Mouse (Mus musculus) intestine, embryonic 14.5 days (tissue): ENCODE results near the gene Troap. TPM values are rescaled to one million over a fixed set of nuclear protein-coding genes. Genes with fewer than 3 reads are reported as not detected.

Experiments
- ATAC-seq: fragments of 200-750 bp; cut with Nextera tagmentation; replicated peaks from 2 replicates; pipeline ENCODE4 v1.8.0; 2017; ENCODE audit warnings: low read depth, moderate number of reproducible peaks, moderate TSS enrichment, moderate library complexity; ENCODE audit not compliant: low FRiP score, low TSS enrichment
- DNase-seq: peaks from one replicate; pipeline ENCODE4 v3.0.0-alpha.2; 2018; ENCODE audit warnings: low spot score
- H3K27ac ChIP-seq: fragments of 300-500 bp; sonication (generic); 2 replicates; pipeline ENCODE4 v1.5.1; 2014; ENCODE audit warnings: low read depth, mild to moderate bottlenecking, control low read depth
- H3K27me3 ChIP-seq: fragments of 300-500 bp; sonication (generic); replicated peaks from 2 replicates; pipeline ENCODE4 v1.6.1; 2014; ENCODE audit warnings: low read length, control low read depth; ENCODE audit not compliant: control insufficient read depth, insufficient read depth
- H3K36me3 ChIP-seq: fragments of 300-500 bp; sonication (generic); 2 replicates; pipeline ENCODE4 v1.6.1; 2014; ENCODE audit warnings: low read length, control low read depth; ENCODE audit not compliant: control insufficient read depth, insufficient read depth
- H3K4me1 ChIP-seq: fragments of 300-500 bp; sonication (generic); replicated peaks from 2 replicates; pipeline ENCODE4 v1.6.1; 2014; ENCODE audit warnings: low read length, control low read depth, mixed read lengths; ENCODE audit not compliant: control insufficient read depth, insufficient read depth
- H3K4me2 ChIP-seq: fragments of 300-500 bp; sonication (generic); 2 replicates; pipeline ENCODE4 v1.6.1; 2014; ENCODE audit warnings: low read length
- H3K4me3 ChIP-seq: fragments of 300-500 bp; sonication (generic); 2 replicates; pipeline ENCODE4 v1.5.1; 2014; ENCODE audit warnings: low read depth, low read length, control low read depth, mixed read lengths
- H3K9ac ChIP-seq: fragments of 300-500 bp; sonication (generic); 2 replicates; pipeline ENCODE4 v1.6.1; 2014; ENCODE audit warnings: mild to moderate bottlenecking, low read length
- H3K9me3 ChIP-seq: fragments of 300-500 bp; sonication (generic); 2 replicates; pipeline ENCODE4 v1.6.1; 2016; ENCODE audit warnings: low read length, control low read depth; ENCODE audit not compliant: control insufficient read depth
- WGBS: fragments of 180-500 bp; shearing (Covaris S2); extraction: QIAGEN DNeasy Blood & Tissue Kit; methylation state at CpG from one replicate; pipeline ENCODE4 v1.1.7; 2014; 5-methylcytosine and 5-hydroxymethylcytosine counted together
- polyA plus RNA-seq: library from polyadenylated mRNA; unstranded; fragments of >200 nt; fragmentation: Nextera tagmentation; extraction: Ambion mirVana; gene quantifications from 2 replicates; pipeline ENCODE4 v1.2.1, GENCODE M21; 2014

Gene Troap
- polyA plus RNA-seq, 1 experiment from 2014 or later: 25.4 TPM

DNA sequence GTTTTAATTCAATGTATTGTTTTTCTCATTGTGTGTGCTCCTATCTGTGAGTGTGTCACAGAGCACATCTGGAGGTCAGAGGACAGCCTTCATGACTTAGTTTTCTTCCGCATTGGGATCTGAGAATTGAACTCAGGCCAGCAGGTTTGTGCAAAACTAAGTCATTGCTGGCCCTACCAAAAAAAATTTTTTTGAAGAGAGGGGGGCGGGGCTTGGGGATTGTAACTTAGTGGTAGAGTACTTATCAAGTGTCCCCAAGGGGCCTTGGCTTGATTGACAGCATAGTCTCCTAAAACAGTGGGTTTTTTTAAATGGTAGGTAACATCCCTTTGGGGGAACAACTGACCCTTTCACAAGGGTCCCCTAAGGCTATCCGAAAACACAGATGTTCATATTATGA, 36.8 kb downstream of the Troap start:
- no peak for DNase-seq
- Histone ChIP-seq H3K36me3 (no peaks in the 10 kb centered on the region), H3K4me2 (no peak overlapping the region), H3K9ac (no peak overlapping the region), H3K9me3 (0 out of 2 replicates have a peak, but pooled peaks cover 2% of the 10 kb centered on the region), H3K27ac (no peak overlapping the region), H3K4me1 (peaks cover 4% of the 10 kb centered on the region; the same call in 1 of the 2 replicates), H3K27me3 (no peaks in the 10 kb centered on the region), H3K4me3 (no peak overlapping the region)
- WGBS: 79% methylated on average over 3 of the region's 3 CpGs
- ATAC-seq: no peak

DNA sequence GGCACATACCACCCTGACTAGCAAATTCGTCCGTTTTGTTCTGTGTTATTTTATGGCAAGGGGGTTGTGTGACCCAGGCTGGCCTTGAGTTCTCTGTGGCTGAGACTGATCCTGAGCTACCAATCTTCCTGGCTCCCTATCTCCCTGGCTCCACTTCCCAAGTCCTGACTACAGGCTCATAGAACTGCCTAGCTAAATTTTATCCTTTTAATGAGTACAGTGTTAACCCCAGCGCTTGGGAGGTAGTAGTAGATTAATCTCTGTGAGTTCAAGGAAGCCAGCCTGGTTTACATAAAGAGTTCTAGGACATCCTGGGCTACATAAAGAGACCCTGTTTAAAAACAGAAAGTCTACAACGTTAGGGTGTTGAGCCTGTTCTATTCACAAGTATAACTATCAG, 37.4 kb downstream of the Troap start:
- ATAC-seq: no peak
- Histone ChIP-seq H3K27ac (no peak overlapping the region), H3K9me3 (no peaks in the 10 kb centered on the region), H3K4me3 (no peak overlapping the region), H3K9ac (no peak overlapping the region), H3K4me2 (no peak overlapping the region), H3K36me3 (no peaks in the 10 kb centered on the region), H3K27me3 (no peaks in the 10 kb centered on the region), H3K4me1 (peaks cover 4% of the 10 kb centered on the region; the same call in 1 of the 2 replicates)
- 39% methylated on average over 4 of the region's 4 CpGs for WGBS
- DNase-seq: no peak

DNA sequence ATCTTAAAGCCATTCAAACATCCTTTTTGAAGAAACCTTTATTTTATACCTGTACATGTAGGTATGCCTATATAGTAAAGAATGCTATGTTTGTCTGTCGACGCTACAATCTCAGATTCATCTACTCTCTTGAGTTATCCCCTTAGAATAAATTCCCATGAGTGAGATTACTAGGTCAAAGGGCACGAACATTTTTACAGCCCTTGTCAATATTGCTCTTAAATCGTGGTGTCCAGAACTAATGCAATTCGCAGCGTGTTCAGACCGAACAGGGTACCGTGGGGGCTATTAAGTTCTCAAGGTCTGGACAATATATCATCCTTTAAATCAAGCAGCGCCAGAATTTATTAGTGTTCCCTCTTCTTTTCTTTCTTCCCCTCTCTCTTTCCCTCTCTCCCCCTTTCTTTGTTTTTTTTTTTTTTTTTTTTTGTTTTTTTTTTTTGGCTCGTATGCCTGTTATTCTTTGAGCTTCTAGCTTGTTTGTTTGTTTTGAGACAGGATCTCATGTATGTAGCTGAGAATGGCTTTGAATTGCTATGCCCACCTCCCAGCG, 38.5 kb downstream of the Troap start:
- Histone ChIP-seq H3K9me3 (no peaks in the 10 kb centered on the region), H3K4me2 (peak overlapping the region; percentile 33), H3K9ac (no peak overlapping the region), H3K27me3 (no peaks in the 10 kb centered on the region), H3K36me3 (no peaks in the 10 kb centered on the region), H3K4me3 (no peak overlapping the region), H3K4me1 (peaks cover 4% of the 10 kb centered on the region; the same call in 1 of the 2 replicates), H3K27ac (no peak overlapping the region)
- ATAC-seq: no peak
- 36% methylated on average over 11 of the region's 11 CpGs for WGBS
- DNase-seq: no peak

DNA sequence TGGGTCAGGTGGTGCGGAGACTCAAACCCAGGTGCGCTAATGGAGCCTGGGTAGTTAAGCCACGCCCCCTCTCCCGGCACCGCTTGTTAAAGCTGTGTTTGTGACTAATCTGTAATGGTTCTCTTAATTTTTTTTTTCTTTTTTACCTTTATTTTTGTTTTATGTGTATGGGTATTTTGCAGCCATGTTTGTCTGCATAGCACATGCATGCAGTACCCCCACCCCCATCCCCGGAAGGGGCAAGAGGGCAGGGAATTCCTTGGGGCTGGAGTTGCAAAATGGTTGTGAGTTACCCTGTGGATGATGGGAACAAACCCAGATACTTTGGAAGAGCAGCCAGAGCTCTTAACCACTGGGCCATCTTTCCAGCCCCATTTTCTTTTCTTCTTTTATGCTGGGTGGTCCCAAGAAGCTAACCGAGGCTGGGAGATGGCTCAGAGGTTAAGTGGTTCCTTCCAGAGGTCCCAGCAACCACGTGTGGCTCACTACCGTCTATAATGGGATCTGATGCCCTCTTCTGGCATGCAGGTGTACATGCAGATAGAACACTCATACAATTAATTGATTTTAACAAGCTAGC, 39.1 kb downstream of the Troap start:
- Histone ChIP-seq H3K4me3 (no peak overlapping the region), H3K9me3 (no peaks in the 10 kb centered on the region), H3K27ac (no peak overlapping the region), H3K36me3 (no peaks in the 10 kb centered on the region), H3K9ac (no peak overlapping the region), H3K4me2 (peak overlapping the region; percentile 33), H3K27me3 (no peaks in the 10 kb centered on the region), H3K4me1 (peaks cover 4% of the 10 kb centered on the region; the same call in 1 of the 2 replicates)
- ATAC-seq (no peak; the same call in 1 of the 2 replicates), DNase-seq (no peak)
- WGBS: 5% methylated on average over 9 of the region's 9 CpGs

DNA sequence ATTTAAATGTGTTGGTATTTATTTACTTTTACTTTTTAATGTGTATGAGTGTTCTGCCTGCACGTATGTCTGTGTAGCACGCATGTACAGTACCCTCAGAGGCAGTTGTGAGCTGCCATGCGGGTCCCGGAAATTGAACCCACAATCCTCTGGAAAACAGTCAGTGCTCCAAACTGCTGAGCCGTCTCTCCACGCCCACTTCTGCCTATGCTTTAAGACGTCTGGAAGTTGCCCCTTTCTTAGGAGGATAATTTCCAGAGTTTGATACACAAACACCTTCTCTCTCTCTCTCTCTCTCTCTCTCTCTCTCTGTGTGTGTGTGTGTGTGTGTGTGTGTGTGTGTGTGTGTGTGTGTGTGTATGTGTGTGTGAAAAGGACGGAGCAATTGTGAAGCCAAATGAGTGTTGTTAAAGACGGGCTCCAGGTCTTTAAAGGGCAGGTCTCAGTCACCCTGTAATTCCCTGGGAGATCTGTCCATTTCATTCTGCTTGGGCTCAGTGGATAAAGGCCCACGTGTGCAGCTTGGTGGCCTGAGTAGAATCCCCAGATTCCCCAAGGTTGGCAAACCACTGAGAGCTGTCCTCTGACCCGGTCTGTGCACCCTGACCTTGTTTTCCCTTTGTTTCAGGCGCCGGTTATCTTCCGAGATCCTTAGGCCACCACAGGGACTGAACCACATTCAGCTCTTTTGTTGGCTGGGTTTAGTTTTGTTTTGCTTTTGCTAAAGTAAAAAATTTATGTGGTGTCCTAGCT, 40.1 kb downstream of the Troap start:
- Histone ChIP-seq H3K36me3 (no peaks in the 10 kb centered on the region), H3K27me3 (no peaks in the 10 kb centered on the region), H3K4me1 (peaks cover 4% of the 10 kb centered on the region; the same call in 1 of the 2 replicates), H3K4me2 (no peak overlapping the region), H3K9ac (no peak overlapping the region), H3K4me3 (no peak overlapping the region), H3K9me3 (no peaks in the 10 kb centered on the region), H3K27ac (0 out of 2 replicates have a peak overlapping the region, but pooled peaks have one; percentile 40)
- DNase-seq (no peak), ATAC-seq (no peak)
- WGBS: 50% methylated on average over 14 of the region's 14 CpGs

DNA sequence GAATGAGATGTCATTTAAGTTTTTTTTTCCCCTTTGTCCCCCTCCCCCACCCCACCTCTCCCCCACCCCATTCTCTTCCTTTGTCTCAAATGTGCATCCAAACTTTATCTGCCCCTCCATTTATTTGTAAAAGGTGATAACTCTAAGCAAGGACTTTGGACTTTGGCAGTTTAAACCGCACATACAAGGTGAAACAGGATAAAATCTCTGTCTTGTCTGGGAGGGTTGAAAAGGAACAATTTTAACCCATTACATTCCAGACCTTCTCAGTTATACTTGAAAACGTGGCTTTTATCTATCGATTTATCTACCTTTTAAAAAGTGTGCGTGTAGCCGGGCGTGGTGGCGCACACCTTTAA, 40.7 kb downstream of the Troap start:
- no peak overlapping the region for H3K4me3 ChIP-seq
- H3K36me3 ChIP-seq: no peaks in the 10 kb centered on the region
- no peak overlapping the region for H3K4me2 ChIP-seq
- no peaks in the 10 kb centered on the region for H3K27me3 ChIP-seq
- no peaks in the 10 kb centered on the region for H3K9me3 ChIP-seq
- no peak overlapping the region for H3K9ac ChIP-seq
- ATAC-seq: no peak
- WGBS: 75% methylated on average over 7 of the region's 7 CpGs
- DNase-seq: no peak
- H3K27ac ChIP-seq: 0 out of 2 replicates have a peak overlapping the region, but pooled peaks have one; percentile 40
- H3K4me1 ChIP-seq: peaks cover 4% of the 10 kb centered on the region; the same call in 1 of the 2 replicates

DNA sequence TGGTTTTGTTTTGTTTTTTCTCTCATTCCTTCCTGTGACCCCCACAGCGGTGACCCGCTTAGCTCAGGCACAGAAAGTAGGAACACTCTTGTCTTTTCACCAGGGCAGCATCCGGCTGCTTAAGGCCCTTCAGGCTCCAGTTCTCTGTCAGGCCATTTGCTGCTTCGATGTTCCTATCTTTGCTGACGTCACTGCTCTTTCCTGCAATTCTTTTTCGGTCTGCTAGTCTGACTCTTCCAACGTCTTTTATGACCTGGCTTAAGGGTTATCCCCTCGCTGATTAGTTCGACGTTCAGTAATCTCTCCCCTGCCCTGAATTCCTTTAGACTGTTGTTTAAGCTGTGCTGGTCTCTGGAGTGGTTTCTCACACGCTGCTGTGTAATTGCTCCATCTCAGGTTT, 42.2 kb downstream of the Troap start:
- DNase-seq: no peak
- H3K27ac ChIP-seq: no peak overlapping the region
- H3K4me1 ChIP-seq: peaks cover 4% of the 10 kb centered on the region; the same call in 1 of the 2 replicates
- no peak for ATAC-seq
- no peaks in the 10 kb centered on the region for H3K27me3 ChIP-seq
- H3K4me3 ChIP-seq: no peak overlapping the region
- H3K4me2 ChIP-seq: no peak overlapping the region
- 33% methylated on average over 11 of the region's 11 CpGs for WGBS
- H3K36me3 ChIP-seq: no peaks in the 10 kb centered on the region
- H3K9ac ChIP-seq: no peak overlapping the region
- no peaks in the 10 kb centered on the region for H3K9me3 ChIP-seq

DNA sequence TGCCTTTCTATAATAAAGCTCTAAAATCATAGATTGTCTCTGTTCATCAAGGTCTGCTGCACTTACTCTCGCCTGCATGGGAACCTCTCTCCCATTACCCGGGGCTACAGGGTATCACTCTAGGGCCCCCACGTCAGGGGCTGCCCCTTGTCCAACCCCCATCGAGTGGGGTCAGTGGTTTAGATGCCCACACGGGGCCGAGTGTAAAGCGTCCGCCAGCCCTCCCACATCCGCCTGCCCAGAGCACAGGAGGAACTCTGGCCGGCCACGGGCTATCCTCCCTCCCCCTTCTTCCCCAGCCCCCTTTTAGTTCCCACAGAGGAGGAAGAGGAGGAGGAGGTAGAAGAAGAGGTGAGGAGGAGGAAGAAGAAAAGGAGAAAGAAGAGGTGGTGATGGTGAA, 46.4 kb downstream of the Troap start:
- Histone ChIP-seq H3K4me1 (no peaks in the 10 kb centered on the region), H3K9ac (no peak overlapping the region), H3K36me3 (no peaks in the 10 kb centered on the region), H3K27me3 (no peaks in the 10 kb centered on the region), H3K4me3 (no peak overlapping the region), H3K27ac (no peak overlapping the region), H3K4me2 (no peak overlapping the region), H3K9me3 (no peaks in the 10 kb centered on the region)
- no peak for ATAC-seq
- DNase-seq: no peak
- WGBS: 15% methylated on average over 11 of the region's 11 CpGs
